Mouse (Mus musculus): ENCODE measurements around the gene Isl2. TPM values are rescaled to one million over a fixed set of nuclear protein-coding genes. Genes with fewer than 3 reads are reported as not detected.

Isl2 gene
- polyA plus RNA-seq, 1 experiment, result 0.05 TPM

GRCm38 (mm10) chr9:55581414-55581813 lies 42.9 kb downstream of the Isl2 start:
- H3K4me1 ChIP-seq (ENCODE audit: control insufficient read depth, insufficient read depth, low read length), result no peaks in the 10 kb centered on the region
- TF ChIP-seq CTCF (conservative IDR thresholded peaks at IDR 0.05; ENCODE audit: insufficient read depth, insufficient read length, low read depth, low read length) (no peak), POLR2A (IDR thresholded peaks at IDR 0.05; ENCODE audit: low read depth, low read length) (no peak)
- no peak for DNase-seq

GRCm38 (mm10) chr9:55586141-55586540 lies 47.7 kb downstream of the Isl2 start:
- no peak for DNase-seq
- TF ChIP-seq POLR2A (IDR thresholded peaks at IDR 0.05; ENCODE audit: low read depth, low read length), result no peak
- no peak for TF ChIP-seq CTCF (conservative IDR thresholded peaks at IDR 0.05; ENCODE audit: insufficient read depth, insufficient read length, low read depth, low read length)
- WGBS, result 98% methylated on average over 6 of the region's 6 CpGs
- Histone ChIP-seq H3K4me3 (ENCODE audit: insufficient read depth, low read depth, low read length) (no peak overlapping the region), H3K36me3 (ENCODE audit: control insufficient read depth, insufficient read depth, low read length) (no peaks in the 10 kb centered on the region), H3K27ac (ENCODE audit: insufficient read depth, low read depth, low read length) (no peak overlapping the region), H3K4me1 (ENCODE audit: control insufficient read depth, insufficient read depth, low read length) (no peaks in the 10 kb centered on the region), H3K27me3 (replicated peaks; ENCODE audit: control insufficient read depth, insufficient read depth, low read length) (no peaks in the 10 kb centered on the region)

More at GRCm38 (mm10) chr9:55581414-55581813, 42.9 kb downstream of the Isl2 start:
- Histone ChIP-seq H3K36me3 (ENCODE audit: control insufficient read depth, insufficient read depth, low read length) (no peaks in the 10 kb centered on the region), H3K4me3 (ENCODE audit: insufficient read depth, low read depth, low read length) (no peak overlapping the region), H3K27ac (ENCODE audit: insufficient read depth, low read depth, low read length) (no peak overlapping the region), H3K27me3 (replicated peaks; ENCODE audit: control insufficient read depth, insufficient read depth, low read length) (no peaks in the 10 kb centered on the region)
- 85% methylated on average over 3 of the region's 3 CpGs for WGBS

Other genes with a start within 250 kb of the Isl2 start
- 8.3 and 11.4 TPM in 2 replicates for gene Nrg4, start 211.8 kb upstream of the Isl2 start, polyA plus RNA-seq (2012; rRNA removed)
- gene Tmem266, start 211.8 kb upstream of the Isl2 start, polyA plus RNA-seq (2012; rRNA removed), result 0.23 and 0.31 TPM in 2 replicates
- 157 and 192 TPM in 2 replicates for gene Etfa, start 26.4 kb upstream of the Isl2 start, polyA plus RNA-seq (2012; rRNA removed)